Mouse (Mus musculus) layer of hippocampus, adult 9-10 months (tissue): ENCODE data around the gene Ank.

Experiments
- DNase-seq: peaks from one replicate; pipeline ENCODE4 v3.0.0; 2022; ENCODE audit warnings: low spot score

The Ank gene

GRCm38 (mm10) chr15:27575932-27576331 lies 109.5 kb downstream of the Ank start:
- no peak for DNase-seq

DNA sequence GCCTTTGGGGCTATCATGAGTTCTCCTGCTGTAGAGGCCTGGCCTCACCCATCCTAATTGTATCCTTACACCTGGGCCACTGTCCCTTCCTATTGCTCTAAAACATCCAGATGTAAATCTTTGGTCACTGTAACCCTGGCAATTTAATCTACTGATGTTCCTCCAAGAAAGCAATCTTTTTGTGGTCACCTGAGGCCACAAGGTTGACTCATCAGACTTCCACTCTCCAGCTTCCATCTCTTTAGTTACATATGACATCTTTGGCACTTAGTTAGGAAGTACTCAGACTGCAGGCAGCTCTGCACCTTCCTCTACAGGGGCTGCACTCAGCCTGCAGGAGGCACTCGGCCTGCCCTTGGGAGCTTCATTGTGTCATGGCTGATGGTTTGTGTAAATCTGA lies 110.4 kb downstream of the Ank start:
- no peak for DNase-seq

GRCm38 (mm10) chr15:27577915-27578780 lies 111.7 kb downstream of the Ank start:
- no peak for DNase-seq

- DNase-seq, result no peak
These were observed 112.4 kb downstream of the Ank start for GRCm38 (mm10) chr15:27578918-27579317.

DNA sequence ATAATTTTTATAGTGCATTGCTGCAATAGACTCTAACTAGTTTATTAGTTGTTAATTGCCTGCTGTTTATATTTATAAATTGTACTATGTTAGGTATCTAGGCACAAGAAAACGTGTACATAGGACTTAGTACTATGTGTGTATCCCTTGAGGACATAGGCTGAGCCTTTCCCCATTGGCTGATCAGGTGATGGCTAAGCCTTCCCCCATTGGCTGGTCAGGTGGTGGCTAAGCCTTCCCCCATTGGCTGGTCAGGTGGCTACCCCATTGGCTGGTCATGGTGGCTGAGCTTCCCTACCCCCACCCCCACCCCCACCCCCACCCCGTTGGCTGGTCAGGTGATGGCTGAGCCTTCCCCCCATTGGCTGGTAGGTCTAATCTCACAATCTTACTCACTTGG lies 113.4 kb downstream of the Ank start:
- DNase-seq, result no peak

GRCm38 (mm10) chr15:27580771-27581170 lies 114.3 kb downstream of the Ank start:
- no peak for DNase-seq

GRCm38 (mm10) chr15:27581640-27582039 lies 115.2 kb downstream of the Ank start:
- DNase-seq, result no peak

- no peak for DNase-seq
These were observed 116.0 kb downstream of the Ank start for GRCm38 (mm10) chr15:27582428-27582827.

- DNase-seq, result no peak
These were observed 116.6 kb downstream of the Ank start for GRCm38 (mm10) chr15:27583042-27583441.

DNA sequence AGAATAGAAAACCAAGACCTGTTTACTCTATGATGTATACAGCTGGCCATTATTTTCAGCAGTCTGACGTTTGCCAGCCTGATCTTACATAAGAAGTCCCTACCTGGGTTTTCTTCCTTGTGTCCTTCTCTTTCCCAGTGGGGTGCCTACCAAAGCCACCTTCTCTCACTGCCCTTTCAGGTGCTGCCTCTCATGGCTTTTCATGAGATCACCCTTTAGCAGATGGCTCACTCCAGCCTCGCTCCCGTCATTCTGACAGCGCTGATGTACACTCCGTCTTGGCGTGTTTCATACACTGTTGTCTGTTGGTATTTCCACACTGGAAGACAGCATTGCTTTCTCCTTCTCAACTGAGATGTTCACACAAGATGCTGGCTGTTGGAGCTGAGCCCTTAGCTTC lies 117.1 kb downstream of the Ank start:
- DNase-seq, result no peak

DNA sequence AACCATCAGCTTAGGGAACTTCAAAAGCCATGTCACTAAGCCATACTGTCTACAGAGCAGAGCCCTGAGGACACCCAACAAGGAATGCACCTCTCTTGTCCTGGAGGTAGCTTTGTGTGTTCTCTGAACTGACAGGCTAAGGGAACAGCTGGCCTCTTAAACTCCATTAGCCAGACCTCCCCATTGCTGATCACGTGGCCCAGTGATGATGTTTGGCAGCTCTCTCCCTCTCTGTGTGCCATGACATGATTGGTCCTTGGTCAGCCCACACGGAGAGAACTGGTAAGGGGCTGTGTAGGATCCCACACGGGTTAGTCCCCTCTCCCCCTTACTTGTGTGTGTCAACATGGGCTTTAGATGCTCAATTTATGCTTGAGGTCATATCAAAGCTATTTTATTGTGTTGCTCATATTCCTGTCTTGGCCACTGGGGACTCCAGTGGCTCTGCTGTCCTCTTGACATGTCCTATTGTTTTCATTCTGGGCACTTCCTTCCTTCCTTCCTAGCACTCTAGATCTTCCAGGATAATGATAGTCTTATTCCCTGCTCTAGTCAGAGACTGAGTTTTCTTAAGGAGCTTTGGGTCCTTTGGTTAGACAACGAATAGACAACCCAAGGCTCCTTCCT lies 119.1 kb downstream of the Ank start:
- DNase-seq, result no peak

- DNase-seq, result no peak
These were observed 119.6 kb downstream of the Ank start for GRCm38 (mm10) chr15:27586093-27586480.

GRCm38 (mm10) chr15:27588087-27588826 lies 121.8 kb downstream of the Ank start:
- no peak for DNase-seq

DNA sequence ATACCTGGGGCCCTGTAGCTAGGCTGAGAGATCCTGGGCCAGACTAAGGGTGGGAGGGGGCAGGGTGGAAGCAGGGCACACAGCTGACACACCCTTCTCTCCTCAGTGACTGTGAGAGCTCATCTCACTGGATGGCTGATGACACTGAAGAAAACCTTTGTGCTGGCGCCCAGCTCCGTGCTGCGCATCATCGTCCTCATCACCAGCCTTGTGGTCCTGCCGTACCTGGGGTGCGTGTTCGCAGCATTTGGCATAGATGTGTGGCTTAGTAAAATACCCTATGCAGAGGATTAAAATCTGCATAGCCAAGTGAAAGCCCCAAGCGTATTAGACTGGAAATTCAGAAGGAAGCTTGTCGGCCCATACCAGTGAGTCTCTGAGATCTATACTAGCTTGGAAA lies 124.3 kb downstream of the Ank start:
- DNase-seq, result no peak

DNA sequence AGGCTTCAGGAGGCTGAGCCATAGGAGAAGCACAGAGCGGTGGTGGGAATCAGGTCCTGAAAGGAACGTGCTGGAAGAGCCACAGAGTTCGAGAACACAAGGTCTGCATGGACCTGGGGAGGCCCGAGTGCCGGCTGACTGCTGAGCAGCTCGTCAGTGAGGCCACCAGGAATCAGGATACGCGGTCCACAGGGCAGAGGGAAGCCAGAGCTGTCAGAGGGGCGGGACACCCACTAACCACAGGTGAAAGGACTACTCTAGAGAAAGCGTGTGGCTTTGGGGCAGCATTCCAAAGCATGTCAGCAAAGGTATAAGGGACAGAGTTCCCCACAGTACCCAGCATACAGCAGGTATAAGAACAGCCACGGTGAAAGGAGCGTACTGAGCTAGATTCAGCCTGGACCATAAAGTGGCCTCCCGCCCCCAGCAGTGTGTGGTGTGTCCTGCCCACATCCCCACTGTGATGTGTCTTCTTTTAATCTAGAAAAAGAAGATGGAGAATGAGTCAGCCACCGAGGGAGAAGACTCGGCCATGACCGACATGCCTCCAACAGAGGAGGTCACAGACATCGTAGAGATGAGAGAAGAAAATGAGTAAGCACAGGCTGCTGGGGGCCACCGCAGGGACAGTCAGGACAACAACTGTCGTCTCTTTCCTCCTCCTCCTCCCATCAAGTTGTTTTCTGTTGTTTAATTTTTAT lies 126.3 kb downstream of the Ank start:
- DNase-seq, result no peak

- DNase-seq, result no peak
These were observed 127.2 kb downstream of the Ank start for GRCm38 (mm10) chr15:27593717-27594116.

DNA sequence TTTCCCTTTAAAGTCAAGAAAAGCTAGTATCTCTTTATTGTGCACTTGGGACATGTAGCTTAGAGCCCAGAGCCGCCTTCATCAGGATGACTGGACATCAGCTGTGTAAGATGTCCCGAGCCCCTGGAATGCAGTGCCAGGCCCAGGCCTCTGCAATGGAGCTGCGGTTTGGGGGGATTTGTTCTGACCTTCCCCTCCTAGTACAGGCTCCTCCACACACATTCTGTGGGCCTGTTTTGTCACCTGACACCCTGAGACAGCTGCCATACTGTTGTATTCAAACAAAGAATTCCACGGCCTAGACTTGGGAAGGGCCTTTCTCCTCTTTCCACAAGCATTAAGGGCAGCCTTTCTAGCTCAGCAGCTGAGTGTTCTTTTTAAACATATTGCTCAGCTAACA lies 128.5 kb downstream of the Ank start:
- no peak for DNase-seq

- DNase-seq, result no peak
These were observed 129.1 kb downstream of the Ank start for GRCm38 (mm10) chr15:27595560-27595959.

DNA sequence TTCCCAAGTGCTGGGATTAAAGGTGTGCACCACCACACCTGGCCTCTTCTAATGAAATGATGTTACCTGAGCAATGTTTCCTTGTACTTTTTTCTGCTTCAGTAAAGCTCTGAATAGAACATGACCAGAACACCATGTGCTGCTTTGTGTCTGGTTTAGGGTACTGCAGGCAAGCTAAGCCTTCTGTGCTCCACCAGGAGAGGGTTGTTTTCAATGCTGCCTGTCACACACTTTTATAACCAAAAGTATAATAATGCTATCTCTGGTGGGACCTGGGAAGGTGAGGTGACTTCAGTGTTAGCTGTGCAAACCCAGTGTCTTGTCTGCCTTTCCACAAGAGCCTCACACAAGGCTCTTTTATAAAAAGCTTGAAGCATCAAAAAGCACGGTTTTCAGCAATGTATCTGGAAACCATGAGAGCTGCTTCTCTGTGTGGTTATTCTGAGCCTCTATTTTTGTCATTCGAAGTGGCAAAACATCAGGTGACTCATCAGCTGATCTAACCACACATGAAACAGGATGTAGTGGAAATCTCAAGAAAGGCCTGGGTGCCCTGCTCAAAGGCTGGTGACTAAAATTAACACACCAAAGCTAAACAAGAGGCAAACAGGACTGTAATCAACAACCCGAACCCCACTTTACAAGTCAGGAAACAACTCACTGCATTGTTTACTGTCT lies 130.1 kb downstream of the Ank start:
- DNase-seq, result peak; percentile 74

DNA sequence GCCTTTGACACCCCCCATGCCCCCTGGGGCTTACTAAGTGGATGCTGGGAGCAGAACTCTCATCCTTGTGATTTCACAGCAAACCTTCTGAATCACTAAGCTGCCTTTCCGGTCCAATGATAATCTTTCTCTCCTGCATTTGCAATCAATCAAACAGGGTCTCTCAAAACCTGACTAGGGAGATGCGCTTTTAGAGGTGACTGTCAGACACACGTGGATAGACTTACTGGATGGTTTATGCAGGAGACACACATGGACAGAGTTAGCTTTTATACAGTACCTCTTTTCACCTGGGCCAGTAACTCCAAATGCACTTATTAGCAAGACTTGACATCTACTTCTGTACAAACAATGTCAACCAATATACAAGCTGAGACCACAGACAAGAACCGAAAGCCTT lies 131.0 kb downstream of the Ank start:
- DNase-seq, result no peak

DNA sequence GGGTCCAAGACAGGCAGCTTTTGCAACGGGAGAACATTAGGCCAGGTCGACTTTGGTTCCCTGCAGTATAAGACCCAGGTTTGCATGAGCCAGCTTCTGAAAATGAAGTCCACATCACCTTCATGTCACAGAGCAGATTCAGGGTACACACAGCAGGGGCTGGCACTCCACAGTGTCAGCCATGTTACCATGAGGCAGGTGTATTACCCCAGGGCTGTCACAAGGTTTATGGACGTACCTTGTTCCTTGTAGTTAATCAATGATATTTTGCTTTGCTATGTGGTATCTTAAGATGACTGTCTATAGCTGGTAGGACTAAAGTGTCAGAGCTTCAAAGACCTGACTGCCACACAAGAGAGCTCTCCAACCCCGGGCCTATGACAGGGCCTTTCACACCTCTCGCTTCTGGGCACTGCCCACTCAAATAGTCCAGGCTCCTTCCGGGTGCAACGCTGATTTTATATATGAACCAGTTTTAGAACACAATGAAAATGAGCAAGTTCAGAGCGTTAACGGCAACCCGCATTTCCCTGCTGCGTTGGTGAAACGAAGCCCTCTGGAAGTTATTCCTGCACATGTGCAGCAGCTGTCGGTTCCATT lies 132.4 kb downstream of the Ank start:
- DNase-seq, result no peak
